Mouse (Mus musculus): ENCODE measurements around the gene Camkmt. TPM values are rescaled to one million over a fixed set of nuclear protein-coding genes. Genes with fewer than 3 reads are reported as not detected.
A peak's percentile ranks its signal among the peaks of the same experiment; 100 is the strongest.

Camkmt gene
- total RNA-seq, 2 experiments from 2014 or later, result 0.84 TPM

DNA sequence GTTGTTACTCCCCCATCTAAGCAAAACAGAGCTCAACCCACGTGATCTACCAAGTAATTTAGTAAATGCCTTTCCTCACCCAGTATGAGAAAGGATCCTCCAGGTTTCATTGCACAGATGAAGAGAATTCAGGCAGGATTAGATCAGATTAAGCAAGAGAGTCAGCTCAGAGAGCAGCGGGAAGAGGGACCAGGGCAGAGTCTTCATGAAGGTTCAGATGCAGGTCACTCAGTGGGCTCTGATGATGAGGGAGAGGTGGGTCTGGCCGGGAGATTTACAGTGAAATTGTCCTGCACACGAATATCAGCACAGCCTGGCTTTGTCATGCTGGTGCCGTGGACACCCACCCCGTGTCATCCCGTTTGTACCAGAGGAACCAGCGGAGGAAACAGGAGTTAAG lies 342.6 kb downstream of the Camkmt start:
- no peak for DNase-seq
- intact Hi-C loops (cut with DNase I), result no loop called here
- no peak for TF ChIP-seq CTCF (IDR thresholded peaks at IDR 0.05)
- Histone ChIP-seq H3K27ac (no peak overlapping the region), H3K4me3 (no peak overlapping the region)

DNA sequence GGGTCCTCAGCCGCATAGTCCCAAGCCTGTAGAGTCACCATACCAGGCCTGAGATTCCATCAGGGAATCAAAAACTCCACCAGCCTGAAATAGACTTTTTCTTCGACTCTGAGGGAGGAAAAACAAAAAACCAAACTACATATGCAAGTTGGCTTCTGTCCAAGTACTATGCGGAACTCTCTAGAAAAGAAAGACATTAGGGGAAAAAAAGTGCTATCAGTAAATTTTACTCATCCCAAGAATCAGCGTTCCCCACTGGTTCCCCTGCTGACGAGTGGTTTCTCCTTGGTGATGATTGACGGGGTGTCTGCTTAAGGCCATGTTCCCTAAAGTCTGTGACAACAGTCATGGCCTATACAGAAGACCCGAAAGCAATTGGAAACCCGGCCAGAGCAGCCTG lies 352.7 kb downstream of the Camkmt start:
- TF ChIP-seq CTCF (IDR thresholded peaks at IDR 0.05), result no peak
- no peak overlapping the region for H3K27ac ChIP-seq
- no peak overlapping the region for H3K4me3 ChIP-seq
- no peak for DNase-seq
- intact Hi-C loops (cut with DNase I), result no loop called here

DNA sequence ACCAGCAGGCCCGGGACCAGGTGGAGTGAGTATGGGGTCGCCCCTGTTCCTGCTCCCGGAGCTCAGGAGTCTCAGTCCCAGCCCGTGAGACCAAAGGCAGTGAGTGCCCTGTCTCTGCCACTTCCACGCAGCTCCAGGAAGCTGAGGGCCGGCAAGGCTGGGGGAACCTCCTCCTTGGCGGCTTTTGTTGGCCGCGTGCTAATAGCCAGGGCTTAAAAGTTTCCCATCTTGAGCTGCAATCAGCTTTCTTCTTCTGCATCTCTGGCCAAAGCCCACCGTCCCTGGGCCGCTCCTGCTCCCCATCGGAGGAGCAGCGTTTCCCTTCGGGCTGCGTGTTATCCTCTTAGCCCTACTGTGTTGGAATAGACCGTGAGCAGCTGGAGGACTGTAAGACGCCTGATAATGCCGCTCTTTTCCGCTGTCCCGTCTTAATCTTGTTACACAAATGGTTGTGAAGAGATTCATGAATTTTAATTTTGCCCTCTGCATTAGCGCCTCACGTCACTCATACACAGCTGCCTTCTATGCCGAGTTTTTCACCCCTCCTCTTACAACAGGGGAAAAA lies 364.1 kb downstream of the Camkmt start:
- peak overlapping the region; percentile 39 for H3K4me3 ChIP-seq
- no peak for DNase-seq
- intact Hi-C loops (cut with DNase I), result no loop called here
- no peak overlapping the region for H3K27ac ChIP-seq
- no peak for TF ChIP-seq CTCF (IDR thresholded peaks at IDR 0.05)

DNA sequence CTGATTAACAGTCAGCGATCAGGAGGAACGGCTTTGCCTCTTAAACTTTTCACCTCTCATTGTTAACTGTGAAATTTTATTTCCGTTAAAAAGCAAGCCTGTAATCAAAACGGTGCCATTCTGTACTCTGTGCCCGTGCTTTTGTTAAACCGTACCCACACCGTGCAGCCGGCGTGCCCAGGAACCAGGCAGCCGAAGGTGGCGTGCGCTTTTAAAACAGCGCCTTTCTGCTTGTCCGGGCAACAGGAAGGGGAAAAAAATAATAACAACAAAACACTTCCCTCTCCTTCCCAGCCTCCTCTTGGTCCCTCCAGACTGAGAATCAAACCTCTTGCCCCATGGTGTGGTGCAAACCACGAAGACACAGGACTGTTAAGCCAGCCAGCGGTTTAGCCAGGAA lies 364.7 kb downstream of the Camkmt start:
- no peak for DNase-seq
- TF ChIP-seq CTCF (IDR thresholded peaks at IDR 0.05), result no peak
- Histone ChIP-seq H3K4me3 (peak overlapping the region; percentile 39), H3K27ac (no peak overlapping the region)
- intact Hi-C loops (cut with DNase I), result no loop called here

DNA sequence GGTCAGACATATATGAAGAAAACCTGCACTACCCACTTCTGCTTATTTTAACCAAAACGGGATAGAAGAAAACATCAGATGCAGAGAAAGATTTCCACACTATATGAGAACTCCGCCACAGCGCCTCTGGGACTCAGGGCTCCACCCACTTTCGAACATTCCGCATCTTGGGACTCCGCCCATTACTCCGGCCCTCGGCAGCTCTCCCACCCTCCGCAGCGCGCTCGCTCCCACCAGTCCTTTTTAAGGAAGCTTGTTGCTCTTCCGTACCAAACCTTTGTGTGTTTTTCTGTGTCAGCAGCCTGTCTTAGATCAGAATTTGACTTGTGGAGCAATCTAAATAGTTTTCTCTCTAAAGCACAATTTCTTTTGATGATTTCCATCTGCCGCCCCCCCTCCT lies 367.7 kb downstream of the Camkmt start:
- H3K4me3 ChIP-seq, result no peak overlapping the region
- DNase-seq, result no peak
- H3K27ac ChIP-seq, result no peak overlapping the region
- TF ChIP-seq CTCF (IDR thresholded peaks at IDR 0.05), result no peak
- intact Hi-C loops (cut with DNase I), result no loop called here

DNA sequence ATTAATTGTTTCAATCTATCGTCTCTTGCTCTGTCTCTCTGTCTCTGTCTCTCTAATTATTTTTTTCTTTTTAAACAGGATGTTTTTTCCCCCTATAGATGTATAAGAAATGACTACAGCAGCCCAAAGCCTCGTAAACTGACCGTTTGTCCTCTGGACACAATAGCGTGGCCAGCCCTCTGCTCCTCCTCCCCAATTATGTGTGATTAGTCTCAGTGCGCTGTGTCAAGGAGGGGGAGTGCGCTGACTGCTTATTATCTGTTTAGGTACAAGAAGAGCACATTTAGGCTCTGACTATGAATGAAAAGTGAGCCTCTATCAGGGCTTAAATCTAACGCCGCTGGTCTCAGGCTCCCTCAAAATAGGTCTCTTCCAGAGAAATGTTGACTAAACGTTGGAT lies 368.2 kb downstream of the Camkmt start:
- DNase-seq, result no peak
- intact Hi-C loops (cut with DNase I), result no loop called here
- H3K4me3 ChIP-seq, result no peak overlapping the region
- no peak for TF ChIP-seq CTCF (IDR thresholded peaks at IDR 0.05)
- no peak overlapping the region for H3K27ac ChIP-seq

DNA sequence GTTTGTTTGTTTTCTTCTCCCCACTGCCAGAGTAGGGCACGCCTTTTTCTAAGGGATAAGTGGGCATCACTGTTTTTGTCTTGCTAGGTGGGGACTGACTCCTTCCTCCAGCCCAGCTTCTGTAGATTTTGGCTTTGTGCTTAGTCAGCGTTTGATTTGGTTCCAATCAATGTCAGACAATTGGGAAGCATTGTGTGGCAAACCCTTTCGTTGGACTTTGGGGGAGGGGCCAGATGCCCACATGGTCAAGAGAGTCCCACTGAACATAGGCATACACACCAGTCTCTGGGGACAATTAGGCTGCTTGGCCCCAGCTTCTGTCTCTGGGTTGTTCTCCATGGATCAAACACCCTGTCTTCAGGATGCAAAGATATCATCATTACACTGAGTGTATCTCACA lies 371.2 kb downstream of the Camkmt start:
- Histone ChIP-seq H3K27ac (no peak overlapping the region), H3K4me3 (no peak overlapping the region)
- no peak for DNase-seq
- intact Hi-C loops (cut with DNase I), result no loop called here
- TF ChIP-seq CTCF (IDR thresholded peaks at IDR 0.05), result no peak

DNA sequence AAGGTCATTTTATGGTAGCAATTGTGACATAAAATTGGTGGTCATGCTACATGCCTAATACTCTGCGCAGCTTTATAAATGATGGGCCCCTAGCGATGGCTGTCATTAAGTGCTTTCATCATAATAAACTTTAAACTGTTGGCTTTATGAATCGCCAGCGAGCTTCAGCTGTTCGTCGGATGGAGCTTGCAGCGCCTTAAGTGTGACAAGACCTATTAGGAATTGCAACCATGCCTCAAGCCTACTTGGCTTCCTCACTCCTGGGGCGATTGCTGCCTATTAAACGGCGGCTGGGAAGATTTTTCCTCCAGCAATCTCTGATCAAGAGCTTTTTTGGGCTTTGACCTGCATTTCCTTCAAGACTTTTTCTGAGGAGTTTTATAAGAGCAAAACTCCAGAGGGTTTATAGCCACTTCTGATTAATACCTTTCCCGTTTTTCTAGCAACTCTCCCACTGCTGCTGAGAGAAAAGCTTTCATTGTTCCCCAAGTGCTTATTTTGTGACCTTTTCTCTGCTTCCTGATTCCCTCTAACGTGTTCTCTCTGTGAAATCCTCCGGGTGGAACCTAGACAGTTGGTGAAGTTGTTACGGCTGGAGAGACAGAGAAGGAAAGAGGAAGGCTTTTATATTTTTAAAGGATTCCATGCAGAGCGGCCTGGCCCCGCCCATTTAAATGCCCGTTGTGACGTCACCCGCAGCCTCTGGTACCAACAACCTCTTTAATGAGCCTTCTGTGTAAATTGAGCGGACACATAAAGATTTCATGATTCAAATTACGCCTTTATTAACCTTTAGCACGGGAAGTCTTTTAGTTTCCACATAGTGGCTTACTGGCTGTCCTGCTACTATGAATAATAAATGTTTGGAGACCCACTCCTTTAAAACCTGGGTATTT lies 373.4 kb downstream of the Camkmt start:
- Histone ChIP-seq H3K27ac (no peak overlapping the region), H3K4me3 (peak overlapping the region; percentile 21)
- no peak for TF ChIP-seq CTCF (IDR thresholded peaks at IDR 0.05)
- intact Hi-C loops (cut with DNase I), result no loop called here
- no peak for DNase-seq

DNA sequence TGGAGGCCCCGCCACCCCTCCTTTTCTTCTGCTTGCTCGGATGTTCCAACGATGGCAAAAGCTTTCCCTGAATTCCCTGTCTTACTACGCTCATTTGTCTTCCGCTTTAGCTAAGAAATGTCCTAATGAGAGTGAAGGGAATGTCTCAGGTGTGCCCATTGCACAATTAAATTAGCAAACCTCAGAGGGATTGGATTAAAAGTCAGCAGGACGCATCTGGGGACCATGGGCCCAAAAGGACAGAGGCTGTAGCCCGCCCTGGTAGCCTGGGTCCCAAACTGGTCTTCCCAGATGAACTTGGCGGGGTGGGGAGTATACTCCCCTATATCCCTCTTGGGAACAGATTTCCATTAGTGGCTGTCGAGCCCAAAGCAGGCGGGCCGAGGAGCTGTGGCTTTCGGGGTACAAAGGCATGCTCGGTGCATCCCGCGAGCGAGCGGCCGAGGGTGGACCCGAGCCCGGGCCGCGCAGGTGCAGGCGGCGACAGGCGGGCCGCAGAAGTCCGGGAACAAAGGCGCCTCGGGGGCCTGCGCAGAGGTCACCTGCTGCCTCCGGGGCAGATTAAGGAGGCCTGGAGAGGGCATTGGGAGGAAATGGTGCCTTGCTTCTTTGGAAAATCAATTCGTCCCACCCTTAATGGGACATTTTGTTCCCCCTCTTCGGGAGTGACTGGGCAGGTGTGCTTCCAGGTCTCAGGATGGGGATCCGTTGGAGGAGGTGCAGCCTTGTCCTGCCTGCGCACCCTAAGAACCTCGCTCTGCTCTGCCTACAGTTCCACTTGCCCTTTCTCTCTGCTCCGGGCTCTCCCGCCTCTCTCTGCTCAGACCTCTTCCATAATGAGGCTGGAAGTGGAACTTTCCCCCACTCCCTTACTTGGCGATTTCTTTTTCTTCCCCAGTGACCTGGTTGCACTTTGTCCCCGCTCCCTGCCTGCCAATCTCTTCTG lies 374.4 kb downstream of the Camkmt start:
- DNase-seq, result no peak
- Histone ChIP-seq H3K4me3 (peak overlapping the region; percentile 46), H3K27ac (no peak overlapping the region)
- no peak for TF ChIP-seq CTCF (IDR thresholded peaks at IDR 0.05)
- intact Hi-C loops (cut with DNase I), result no loop called here

DNA sequence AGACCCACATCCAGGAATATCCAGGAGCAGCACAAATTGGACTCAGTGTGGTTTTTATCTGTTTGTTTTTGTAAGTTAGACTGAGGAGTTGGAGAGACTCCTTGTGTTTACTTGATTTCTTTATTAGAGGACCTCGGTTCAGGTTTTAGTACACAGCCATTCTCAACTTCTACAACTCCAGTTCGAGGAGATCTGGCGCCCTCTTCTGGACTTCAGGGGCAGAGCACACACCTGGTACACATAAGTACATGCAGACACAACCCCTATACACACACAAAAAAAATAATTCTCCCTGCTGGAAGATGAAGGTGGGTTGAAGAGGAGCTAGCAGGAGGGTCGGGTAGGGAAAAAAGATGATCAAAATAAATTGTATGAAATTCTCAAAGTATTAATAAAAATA lies 379.4 kb downstream of the Camkmt start:
- H3K4me3 ChIP-seq, result no peak overlapping the region
- no peak for TF ChIP-seq CTCF (IDR thresholded peaks at IDR 0.05)
- intact Hi-C loops (cut with DNase I), result no loop called here
- no peak for DNase-seq
- H3K27ac ChIP-seq, result no peak overlapping the region

DNA sequence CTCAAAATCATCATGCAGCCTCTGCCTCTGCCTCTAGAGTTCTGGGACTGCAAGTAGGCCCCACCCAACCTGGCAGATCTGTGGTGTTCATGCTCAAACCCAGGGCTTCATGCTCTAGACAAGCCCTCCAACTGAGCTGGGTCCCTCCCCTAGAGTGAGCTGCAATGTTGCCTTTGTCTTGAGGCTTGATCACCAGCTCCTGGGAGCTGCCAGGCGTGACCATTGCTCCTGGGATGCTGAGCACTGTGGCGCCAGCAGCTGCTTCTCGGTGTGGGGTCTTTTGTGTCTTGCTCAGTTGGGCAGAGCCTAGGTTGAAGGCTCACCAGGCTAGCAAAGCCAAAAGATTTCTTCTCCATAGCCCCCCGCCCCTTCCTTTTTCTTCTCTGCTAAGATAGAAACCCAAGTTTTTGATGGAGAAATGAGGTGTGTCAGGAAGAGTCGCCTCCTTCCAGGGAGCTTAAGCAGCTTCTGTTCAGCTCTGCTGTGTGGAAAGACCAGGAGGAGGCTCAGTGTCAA lies 382.4 kb downstream of the Camkmt start:
- H3K27ac ChIP-seq, result no peak overlapping the region
- no peak overlapping the region for H3K4me3 ChIP-seq
- no peak for TF ChIP-seq CTCF (IDR thresholded peaks at IDR 0.05)
- intact Hi-C loops (cut with DNase I), result no loop called here
- DNase-seq, result no peak

DNA sequence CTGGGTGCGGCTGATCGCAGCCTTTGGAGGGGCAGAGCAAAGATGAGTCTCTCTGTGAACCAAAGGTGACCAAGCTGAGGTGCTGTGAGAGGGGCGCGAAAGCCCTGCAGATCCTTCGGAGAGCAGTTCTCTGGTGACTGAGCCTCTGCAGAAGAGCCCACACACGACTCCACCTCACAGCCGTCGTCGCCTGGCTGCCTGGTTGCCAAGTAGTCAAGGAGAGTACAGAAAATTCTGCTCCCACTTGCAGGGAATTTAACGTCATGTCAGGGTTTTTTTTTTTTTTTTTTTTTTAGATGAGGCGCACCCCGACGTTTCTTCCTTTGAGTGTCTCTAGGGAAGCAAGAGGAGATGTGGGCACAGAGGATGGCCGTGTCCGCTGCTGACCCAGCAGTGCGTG lies 382.9 kb downstream of the Camkmt start:
- TF ChIP-seq CTCF (IDR thresholded peaks at IDR 0.05), result no peak
- intact Hi-C loops (cut with DNase I), result no loop called here
- DNase-seq, result no peak
- Histone ChIP-seq H3K27ac (no peak overlapping the region), H3K4me3 (no peak overlapping the region)

DNA sequence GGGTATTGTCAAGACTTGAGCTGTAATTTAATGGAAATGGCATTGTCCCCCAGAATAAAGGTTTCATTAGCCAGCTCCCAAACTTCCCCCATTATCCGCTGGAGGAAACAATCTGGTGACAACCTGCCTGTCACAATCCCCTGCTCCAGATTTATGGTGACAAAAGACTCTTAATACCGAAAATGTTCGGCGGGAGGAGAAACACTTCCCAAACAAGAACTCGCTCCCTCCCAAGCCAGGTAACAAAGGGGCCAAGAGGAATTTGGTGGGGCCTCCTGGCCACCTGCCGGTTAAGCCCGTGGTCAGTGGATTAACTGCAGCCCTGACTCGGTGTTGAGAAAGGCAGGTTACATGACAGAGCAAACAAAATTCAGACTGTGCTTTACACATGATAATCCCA lies 383.5 kb downstream of the Camkmt start:
- intact Hi-C loops (cut with DNase I), result no loop called here
- no peak for TF ChIP-seq CTCF (IDR thresholded peaks at IDR 0.05)
- Histone ChIP-seq H3K27ac (no peak overlapping the region), H3K4me3 (no peak overlapping the region)
- DNase-seq, result no peak

Data from gastrocnemius, adult 2 months (tissue).